Mouse (Mus musculus): Measurements from ENCODE around the gene Lactb.
A peak's percentile ranks its signal among the peaks of the same experiment; 100 is the strongest.

Lactb gene

DNA sequence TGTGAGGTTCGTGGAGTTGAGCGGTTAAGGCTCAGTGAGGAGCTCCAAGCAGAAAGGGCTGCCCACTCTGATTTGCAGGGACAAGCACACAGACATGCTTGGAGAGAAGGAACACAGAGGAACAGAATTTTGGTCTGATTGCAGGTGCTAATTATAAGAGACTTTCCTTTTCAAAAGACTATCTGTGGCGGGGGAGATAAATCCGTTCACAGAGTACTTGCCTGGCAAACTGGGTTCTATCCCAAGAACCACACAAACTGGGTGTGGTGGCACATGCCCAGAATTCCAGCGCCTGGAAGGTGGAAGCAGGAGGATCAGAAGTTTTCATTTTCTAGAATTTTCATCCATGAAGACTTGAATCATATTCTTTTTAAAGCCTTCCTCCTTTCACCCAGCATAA is 1.8 kb upstream of the Lactb start:
- Histone ChIP-seq H3K27me3 (ENCODE audit: insufficient read depth, low read length) (no peaks in the 10 kb centered on the region; the same call in 1 of the 2 replicates), H3K36me3 (ENCODE audit: insufficient read depth, low read length) (no peaks in the 10 kb centered on the region), H3K9me3 (ENCODE audit: low read length) (no peaks in the 10 kb centered on the region), H3K4me1 (replicated peaks; ENCODE audit: low read depth, low read length) (peaks cover 24% of the 10 kb centered on the region), H3K4me3 (replicated peaks; ENCODE audit: low read length) (peak overlapping the region; percentile 7; the same call in 1 of the 2 replicates)
- no peak for TF ChIP-seq POU5F1 (IDR thresholded peaks at IDR 0.05; ENCODE audit: borderline replicate concordance, low read length)
- TF ChIP-seq CTCF (conservative IDR thresholded peaks at IDR 0.05; ENCODE audit: low read length) = no peak
- no peak for TF ChIP-seq NANOG (IDR thresholded peaks at IDR 0.05; ENCODE audit: borderline replicate concordance, low read length)

DNA sequence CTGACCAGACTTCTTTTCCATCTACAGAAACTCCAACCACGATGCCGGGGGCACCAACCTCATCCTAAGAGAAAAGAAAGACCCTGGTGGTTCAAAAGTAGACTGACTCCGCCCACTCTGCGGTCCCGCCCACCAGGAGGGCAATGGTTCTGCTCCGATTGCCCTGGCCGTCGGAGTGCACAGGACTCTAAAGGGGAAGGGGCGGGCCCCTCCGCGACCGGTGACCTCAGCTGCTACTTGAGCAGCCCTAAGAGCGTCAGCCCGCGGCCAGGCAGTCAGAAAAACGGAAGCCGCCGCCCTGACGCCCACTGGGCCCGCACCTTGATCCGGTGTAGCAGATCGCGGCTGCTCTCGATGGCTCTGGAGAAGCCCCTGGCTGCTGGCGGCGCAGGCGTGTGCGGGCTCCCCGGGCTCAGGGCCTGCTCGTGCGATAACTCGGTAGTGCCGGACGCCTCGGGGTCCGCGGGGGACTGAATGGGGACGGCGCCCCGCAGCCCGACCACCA is 511 bp downstream of the Lactb start:
- Histone ChIP-seq H3K27me3 (ENCODE audit: insufficient read depth, low read length) (no peaks in the 10 kb centered on the region; the same call in 1 of the 2 replicates), H3K9me3 (ENCODE audit: low read length) (no peaks in the 10 kb centered on the region), H3K4me1 (replicated peaks; ENCODE audit: low read depth, low read length) (peaks cover 24% of the 10 kb centered on the region), H3K4me3 (replicated peaks; ENCODE audit: low read length) (peak overlapping the region; percentile 100), H3K36me3 (ENCODE audit: insufficient read depth, low read length) (no peaks in the 10 kb centered on the region; the same call in 1 of the 2 replicates)
- no peak for TF ChIP-seq NANOG (IDR thresholded peaks at IDR 0.05; ENCODE audit: borderline replicate concordance, low read length)
- no peak for TF ChIP-seq POU5F1 (IDR thresholded peaks at IDR 0.05; ENCODE audit: borderline replicate concordance, low read length)
- TF ChIP-seq CTCF (conservative IDR thresholded peaks at IDR 0.05; ENCODE audit: low read length) = no peak

DNA sequence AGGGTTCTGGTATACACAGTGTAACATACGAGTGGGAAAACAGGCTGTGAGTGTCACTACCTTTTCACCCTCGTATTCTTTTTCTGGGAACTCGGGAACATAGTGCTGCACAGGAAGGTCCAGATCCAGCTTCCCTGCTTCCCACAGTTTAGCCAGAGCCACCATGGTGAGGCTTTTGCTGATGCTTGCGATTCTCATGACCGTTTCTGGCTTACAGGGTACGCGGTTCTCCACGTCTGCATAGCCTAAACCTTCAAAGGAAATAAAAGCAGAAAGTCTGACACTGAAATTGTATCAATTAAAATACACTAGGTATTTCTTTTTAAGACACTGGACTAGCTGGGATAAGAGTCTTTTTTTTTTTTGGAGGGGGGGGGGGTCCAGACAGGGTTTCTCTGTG is 4.2 kb downstream of the Lactb start:
- Histone ChIP-seq H3K27me3 (ENCODE audit: insufficient read depth, low read length) (no peaks in the 10 kb centered on the region), H3K36me3 (ENCODE audit: insufficient read depth, low read length) (no peaks in the 10 kb centered on the region; the same call in 1 of the 2 replicates), H3K4me3 (replicated peaks; ENCODE audit: low read length) (no peak overlapping the region), H3K4me1 (replicated peaks; ENCODE audit: low read depth, low read length) (peaks cover 11% of the 10 kb centered on the region), H3K9me3 (ENCODE audit: low read length) (no peaks in the 10 kb centered on the region)
- TF ChIP-seq NANOG (IDR thresholded peaks at IDR 0.05; ENCODE audit: borderline replicate concordance, low read length) (no peak), POU5F1 (IDR thresholded peaks at IDR 0.05; ENCODE audit: borderline replicate concordance, low read length) (no peak), CTCF (conservative IDR thresholded peaks at IDR 0.05; ENCODE audit: low read length) (no peak)

DNA sequence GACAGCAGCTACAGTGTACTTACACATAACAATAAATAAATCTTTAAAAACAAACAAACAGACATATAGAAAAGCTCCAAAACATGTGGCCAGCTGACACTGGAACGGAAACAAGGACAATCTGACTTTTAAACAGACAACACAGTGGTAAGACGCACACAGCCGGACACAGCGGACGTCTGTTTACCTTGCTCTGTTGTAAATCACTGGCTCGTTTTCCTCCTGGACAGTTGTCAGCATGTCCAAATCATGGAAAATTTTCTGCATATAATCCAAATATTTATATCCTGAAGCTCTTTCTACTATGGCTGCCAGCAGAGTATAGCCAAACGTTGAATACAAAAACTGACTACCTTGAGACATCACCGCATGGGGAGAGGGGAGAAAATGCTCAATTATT is 7.8 kb downstream of the Lactb start:
- no peaks in the 10 kb centered on the region for H3K4me1 ChIP-seq (replicated peaks; ENCODE audit: low read depth, low read length)
- H3K4me3 ChIP-seq (replicated peaks; ENCODE audit: low read length) = no peak overlapping the region
- no peaks in the 10 kb centered on the region; the same call in 1 of the 2 replicates for H3K36me3 ChIP-seq (ENCODE audit: insufficient read depth, low read length)
- H3K9me3 ChIP-seq (ENCODE audit: low read length) = no peaks in the 10 kb centered on the region
- no peaks in the 10 kb centered on the region for H3K27me3 ChIP-seq (ENCODE audit: insufficient read depth, low read length)
- TF ChIP-seq NANOG (IDR thresholded peaks at IDR 0.05; ENCODE audit: borderline replicate concordance, low read length) (no peak), POU5F1 (IDR thresholded peaks at IDR 0.05; ENCODE audit: borderline replicate concordance, low read length) (no peak), CTCF (conservative IDR thresholded peaks at IDR 0.05; ENCODE audit: low read length) (no peak)

DNA sequence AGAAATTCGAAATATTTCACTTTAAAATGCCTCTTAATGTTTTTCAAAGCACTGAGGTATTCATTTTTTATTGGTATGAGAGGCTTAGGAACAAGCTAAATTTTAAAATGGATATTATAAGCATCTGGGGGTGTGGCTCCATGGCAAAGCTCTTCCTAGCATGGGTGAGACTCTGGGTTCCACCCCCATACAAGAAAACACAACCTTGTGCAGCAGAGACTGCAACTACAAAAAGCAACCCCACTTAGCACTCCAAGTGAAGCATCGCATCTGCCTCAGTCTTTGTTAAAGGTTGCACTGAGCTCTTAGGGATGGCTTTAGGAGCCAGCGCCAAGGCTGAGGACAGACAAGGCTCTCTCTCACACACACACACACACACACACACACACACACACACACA is 13.8 kb downstream of the Lactb start:
- Histone ChIP-seq H3K36me3 (ENCODE audit: insufficient read depth, low read length) (no peaks in the 10 kb centered on the region), H3K9me3 (ENCODE audit: low read length) (no peaks in the 10 kb centered on the region), H3K4me1 (replicated peaks; ENCODE audit: low read depth, low read length) (no peaks in the 10 kb centered on the region), H3K27me3 (ENCODE audit: insufficient read depth, low read length) (no peaks in the 10 kb centered on the region), H3K4me3 (replicated peaks; ENCODE audit: low read length) (no peak overlapping the region)
- TF ChIP-seq NANOG (IDR thresholded peaks at IDR 0.05; ENCODE audit: borderline replicate concordance, low read length) = no peak
- TF ChIP-seq CTCF (conservative IDR thresholded peaks at IDR 0.05; ENCODE audit: low read length) = no peak
- no peak for TF ChIP-seq POU5F1 (IDR thresholded peaks at IDR 0.05; ENCODE audit: borderline replicate concordance, low read length)

DNA sequence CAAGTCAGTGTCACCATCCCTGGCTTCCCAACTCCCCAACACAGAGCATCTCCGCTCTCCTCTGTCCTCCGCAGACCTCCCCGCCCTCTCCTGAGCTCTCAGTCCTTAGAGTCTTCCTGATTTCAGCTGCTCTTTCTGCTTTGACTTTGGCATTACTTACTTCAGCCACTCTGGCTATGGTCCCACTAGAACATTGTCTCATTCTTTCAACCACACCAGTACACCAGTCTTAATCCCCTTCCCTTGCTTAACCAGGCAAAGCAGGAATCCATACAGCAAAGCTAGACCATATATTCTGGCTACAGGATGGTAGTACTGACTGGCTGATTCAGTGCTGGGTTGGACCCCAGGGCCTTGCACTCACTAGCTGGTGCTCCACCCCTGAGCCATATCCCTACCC is 17.8 kb downstream of the Lactb start:
- H3K4me3 ChIP-seq (replicated peaks; ENCODE audit: low read length) = no peak overlapping the region
- no peaks in the 10 kb centered on the region for H3K36me3 ChIP-seq (ENCODE audit: insufficient read depth, low read length)
- H3K9me3 ChIP-seq (ENCODE audit: low read length) = no peaks in the 10 kb centered on the region
- TF ChIP-seq NANOG (IDR thresholded peaks at IDR 0.05; ENCODE audit: borderline replicate concordance, low read length) (no peak), POU5F1 (IDR thresholded peaks at IDR 0.05; ENCODE audit: borderline replicate concordance, low read length) (no peak), CTCF (conservative IDR thresholded peaks at IDR 0.05; ENCODE audit: low read length) (no peak)
- no peaks in the 10 kb centered on the region for H3K4me1 ChIP-seq (replicated peaks; ENCODE audit: low read depth, low read length)
- H3K27me3 ChIP-seq (ENCODE audit: insufficient read depth, low read length) = no peaks in the 10 kb centered on the region

DNA sequence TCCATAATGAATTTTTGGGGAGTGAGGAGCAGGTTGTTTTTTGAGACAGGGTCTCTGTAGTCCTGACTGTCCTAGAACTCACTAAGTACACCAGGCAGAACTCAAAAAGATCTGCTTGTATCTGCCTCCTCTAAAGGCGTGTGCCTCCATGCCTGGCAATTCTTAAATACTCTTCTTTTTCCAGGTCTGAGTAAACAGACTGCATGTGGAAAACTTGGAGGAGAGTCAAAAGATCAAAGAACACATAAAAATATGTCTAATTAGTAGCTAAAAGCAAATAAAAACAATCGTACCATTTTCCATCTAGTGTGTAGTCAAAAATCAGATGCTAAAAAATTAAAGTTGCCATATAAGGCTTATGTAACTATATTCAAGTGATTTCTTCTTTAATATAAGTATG is 22.4 kb downstream of the Lactb start:
- no peak overlapping the region for H3K4me3 ChIP-seq (replicated peaks; ENCODE audit: low read length)
- peaks cover 15% of the 10 kb centered on the region for H3K36me3 ChIP-seq (ENCODE audit: insufficient read depth, low read length)
- no peaks in the 10 kb centered on the region for H3K9me3 ChIP-seq (ENCODE audit: low read length)
- H3K4me1 ChIP-seq (replicated peaks; ENCODE audit: low read depth, low read length) = peaks cover 4% of the 10 kb centered on the region
- H3K27me3 ChIP-seq (ENCODE audit: insufficient read depth, low read length) = no peaks in the 10 kb centered on the region
- TF ChIP-seq CTCF (conservative IDR thresholded peaks at IDR 0.05; ENCODE audit: low read length) (no peak), POU5F1 (IDR thresholded peaks at IDR 0.05; ENCODE audit: borderline replicate concordance, low read length) (no peak), NANOG (IDR thresholded peaks at IDR 0.05; ENCODE audit: borderline replicate concordance, low read length) (no peak)

DNA sequence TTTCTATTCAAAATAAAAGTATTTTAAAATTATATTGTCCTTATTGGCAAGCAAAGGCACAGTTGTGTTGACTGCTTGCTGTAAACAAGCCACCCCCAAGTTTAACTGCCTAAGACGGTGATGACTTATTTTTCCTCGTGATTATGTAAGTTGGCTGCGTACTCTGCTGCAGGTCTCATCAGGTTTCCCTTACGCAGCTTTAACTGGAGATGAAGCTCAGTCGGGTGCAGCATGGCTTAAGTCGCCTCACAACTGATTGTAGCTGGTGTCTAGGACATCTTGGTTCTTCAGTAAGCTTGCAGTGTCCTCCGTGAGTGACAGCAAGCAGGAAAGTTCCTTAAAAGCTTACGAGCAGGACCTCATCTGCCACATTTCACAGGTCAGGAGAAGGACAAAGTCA is 23.0 kb downstream of the Lactb start:
- Histone ChIP-seq H3K4me1 (replicated peaks; ENCODE audit: low read depth, low read length) (peaks cover 6% of the 10 kb centered on the region), H3K9me3 (ENCODE audit: low read length) (no peaks in the 10 kb centered on the region), H3K27me3 (ENCODE audit: insufficient read depth, low read length) (no peaks in the 10 kb centered on the region), H3K4me3 (replicated peaks; ENCODE audit: low read length) (no peak overlapping the region), H3K36me3 (ENCODE audit: insufficient read depth, low read length) (peaks cover 20% of the 10 kb centered on the region)
- TF ChIP-seq CTCF (conservative IDR thresholded peaks at IDR 0.05; ENCODE audit: low read length) (no peak), POU5F1 (IDR thresholded peaks at IDR 0.05; ENCODE audit: borderline replicate concordance, low read length) (no peak), NANOG (IDR thresholded peaks at IDR 0.05; ENCODE audit: borderline replicate concordance, low read length) (no peak)

DNA sequence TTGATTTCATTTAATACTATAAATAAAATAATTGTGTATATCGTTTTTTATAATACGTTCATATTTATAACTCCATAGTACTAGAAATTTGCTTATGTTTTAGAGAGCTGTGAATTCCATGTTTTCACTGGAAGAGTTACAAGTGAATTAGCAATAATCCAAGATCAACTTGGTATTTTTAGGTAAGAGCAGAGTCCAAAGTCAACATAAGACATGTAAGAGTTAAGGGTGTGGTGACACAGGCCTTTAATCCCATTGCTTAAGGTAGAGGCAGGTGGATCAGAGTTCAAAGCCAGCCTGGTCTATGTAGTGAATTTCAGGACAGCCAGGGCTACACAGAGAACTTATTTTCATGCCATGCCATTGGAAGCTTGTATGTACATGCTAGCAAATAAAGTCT is 26.7 kb downstream of the Lactb start:
- H3K9me3 ChIP-seq (ENCODE audit: low read length) = no peaks in the 10 kb centered on the region
- peaks cover 20% of the 10 kb centered on the region for H3K4me1 ChIP-seq (replicated peaks; ENCODE audit: low read depth, low read length)
- no peaks in the 10 kb centered on the region for H3K27me3 ChIP-seq (ENCODE audit: insufficient read depth, low read length)
- peaks cover 23% of the 10 kb centered on the region for H3K36me3 ChIP-seq (ENCODE audit: insufficient read depth, low read length)
- TF ChIP-seq CTCF (conservative IDR thresholded peaks at IDR 0.05; ENCODE audit: low read length) (no peak), POU5F1 (IDR thresholded peaks at IDR 0.05; ENCODE audit: borderline replicate concordance, low read length) (no peak), NANOG (IDR thresholded peaks at IDR 0.05; ENCODE audit: borderline replicate concordance, low read length) (no peak)
- no peak overlapping the region for H3K4me3 ChIP-seq (replicated peaks; ENCODE audit: low read length)

Data from E14TG2a.4 (cell line).